Mouse (Mus musculus) limb, embryonic 12.5 days (tissue): ENCODE data around the gene Spdya. TPM values are rescaled to one million over a fixed set of nuclear protein-coding genes. Genes with fewer than 3 reads are reported as not detected.

Experiments
- ATAC-seq: fragments of 200-750 bp; cut with Nextera tagmentation; 2 replicates; pipeline ENCODE4 v1.8.0; 2017; ENCODE audit warnings: low read depth, moderate TSS enrichment; ENCODE audit not compliant: insufficient number of reproducible peaks, insufficient read depth, low FRiP score, low TSS enrichment
- H3K27ac ChIP-seq: fragments of 300-500 bp; sonication (generic); 2 replicates; pipeline ENCODE4 v1.5.1; 2016; ENCODE audit warnings: mild to moderate bottlenecking, moderate library complexity
- H3K27me3 ChIP-seq: fragments of 300-500 bp; sonication (generic); 2 replicates; pipeline ENCODE4 v1.6.1; 2016; ENCODE audit warnings: mild to moderate bottlenecking, moderate library complexity
- H3K36me3 ChIP-seq: fragments of 300-500 bp; sonication (generic); 2 replicates; pipeline ENCODE4 v1.6.1; 2016; ENCODE audit warnings: mild to moderate bottlenecking, moderate library complexity
- H3K4me1 ChIP-seq: fragments of 300-500 bp; sonication (generic); replicated peaks from 2 replicates; pipeline ENCODE4 v1.6.1; 2016
- H3K4me2 ChIP-seq: fragments of 300-500 bp; sonication (generic); 2 replicates; pipeline ENCODE4 v1.6.1; 2016; ENCODE audit warnings: mild to moderate bottlenecking, moderate library complexity
- H3K4me3 ChIP-seq: fragments of 300-500 bp; sonication (generic); replicated peaks from 2 replicates; pipeline ENCODE4 v1.5.1; 2016; ENCODE audit warnings: mild to moderate bottlenecking
- H3K9ac ChIP-seq: fragments of 300-500 bp; sonication (generic); replicated peaks from 2 replicates; pipeline ENCODE4 v1.6.1; 2016; ENCODE audit warnings: mild to moderate bottlenecking, moderate library complexity
- H3K9me3 ChIP-seq: fragments of 300-500 bp; sonication (generic); 2 replicates; pipeline ENCODE4 v1.6.1; 2016; ENCODE audit warnings: mild to moderate bottlenecking, moderate library complexity
- WGBS: fragments of 180-500 bp; shearing (Covaris S2); methylation state at CpG from one replicate; pipeline ENCODE4 v1.1.7; 2016; 5-methylcytosine and 5-hydroxymethylcytosine counted together
- polyA plus RNA-seq: library from polyadenylated mRNA; unstranded; fragments of >200 nt; fragmentation: Nextera tagmentation; extraction: Ambion mirVana; gene quantifications from 2 replicates; pipeline ENCODE4 v1.2.1, GENCODE M21; 2016

Gene Spdya
- polyA plus RNA-seq, 1 experiment from 2014 or later: 1.3 TPM

- Histone ChIP-seq H3K4me3 (no peak overlapping the region), H3K36me3 (no peaks in the 10 kb centered on the region), H3K27ac (no peak overlapping the region), H3K27me3 (no peaks in the 10 kb centered on the region), H3K9me3 (no peaks in the 10 kb centered on the region), H3K4me1 (no peaks in the 10 kb centered on the region), H3K9ac (no peak overlapping the region), H3K4me2 (no peak overlapping the region)
- no peak for ATAC-seq
Measured at GRCm38 (mm10) chr17:71561631-71562030, 9.8 kb downstream of the Spdya start.

GRCm38 (mm10) chr17:71579176-71579705 is 27.4 kb downstream of the Spdya start:
- 80% methylated on average over 1 of the region's 1 CpGs for WGBS
- Histone ChIP-seq H3K27ac (no peak overlapping the region), H3K9ac (no peak overlapping the region), H3K27me3 (no peaks in the 10 kb centered on the region), H3K4me1 (no peaks in the 10 kb centered on the region), H3K4me3 (no peak overlapping the region), H3K9me3 (no peaks in the 10 kb centered on the region), H3K4me2 (no peak overlapping the region), H3K36me3 (no peaks in the 10 kb centered on the region)
- no peak for ATAC-seq

GRCm38 (mm10) chr17:71597881-71598658 is 46.2 kb downstream of the Spdya start:
- Histone ChIP-seq H3K4me1 (peaks cover 18% of the 10 kb centered on the region), H3K27ac (no peak overlapping the region), H3K9me3 (no peaks in the 10 kb centered on the region), H3K36me3 (peaks cover under 1% of the 10 kb centered on the region; the same call in 1 of the 2 replicates), H3K4me2 (peak overlapping the region; percentile 75), H3K9ac (peak overlapping the region; percentile 67), H3K4me3 (peak overlapping the region; percentile 66), H3K27me3 (0 out of 2 replicates have a peak, but pooled peaks cover 6% of the 10 kb centered on the region)
- WGBS: 1% methylated on average over 48 of the region's 48 CpGs
- ATAC-seq: peak; percentile 60; the same call in 1 of the 2 replicates

- Histone ChIP-seq H3K27me3 (0 out of 2 replicates have a peak, but pooled peaks cover 6% of the 10 kb centered on the region), H3K36me3 (no peaks in the 10 kb centered on the region), H3K9me3 (no peaks in the 10 kb centered on the region), H3K9ac (peak overlapping the region; percentile 67), H3K4me2 (peak overlapping the region; percentile 75), H3K4me3 (peak overlapping the region; percentile 66), H3K4me1 (peaks cover 18% of the 10 kb centered on the region), H3K27ac (no peak overlapping the region)
- WGBS: 5% methylated on average over 42 of the region's 42 CpGs
- peak; percentile 96 for ATAC-seq
Measured at GRCm38 (mm10) chr17:71598659-71599554, 47.0 kb downstream of the Spdya start.

GRCm38 (mm10) chr17:71615638-71616318 is 63.9 kb downstream of the Spdya start, which contains the start of gene Wdr43:
Wdr43 (plus strand) TSS chr17:71615895.
- H3K4me3 ChIP-seq: peak within 1 kb of the TSS; percentile 100
- ATAC-seq: peak; percentile 99
- H3K36me3 ChIP-seq: peaks cover 16% of the 10 kb centered on the region
- 5% methylated on average over 40 of the region's 40 CpGs for WGBS
- H3K4me2 ChIP-seq: peak within 1 kb of the TSS; percentile 72
- H3K9ac ChIP-seq: peak within 1 kb of the TSS; percentile 93
- H3K9me3 ChIP-seq: no peaks in the 10 kb centered on the region
- peak within 1 kb of the TSS; percentile 72; the same call in 1 of the 2 replicates for H3K27ac ChIP-seq
- H3K27me3 ChIP-seq: no peaks in the 10 kb centered on the region
- H3K4me1 ChIP-seq: peaks cover 15% of the 10 kb centered on the region

GRCm38 (mm10) chr17:71616319-71617032 is 64.6 kb downstream of the Spdya start:
- peak overlapping the region; percentile 100 for H3K4me3 ChIP-seq
- H3K9ac ChIP-seq: peak overlapping the region; percentile 93
- peaks cover 15% of the 10 kb centered on the region for H3K4me1 ChIP-seq
- WGBS: under 1% methylated on average over 72 of the region's 73 CpGs
- H3K9me3 ChIP-seq: no peaks in the 10 kb centered on the region
- H3K27me3 ChIP-seq: no peaks in the 10 kb centered on the region
- H3K27ac ChIP-seq: peak overlapping the region; percentile 72; the same call in 1 of the 2 replicates
- peak; percentile 48 for ATAC-seq
- H3K4me2 ChIP-seq: peak overlapping the region; percentile 72
- peaks cover 16% of the 10 kb centered on the region for H3K36me3 ChIP-seq

- H3K9ac ChIP-seq: peak overlapping the region; percentile 93
- H3K4me3 ChIP-seq: peak overlapping the region; percentile 100
- peaks cover 15% of the 10 kb centered on the region for H3K4me1 ChIP-seq
- H3K27ac ChIP-seq: no peak overlapping the region
- WGBS: under 1% methylated on average over 10 of the region's 10 CpGs
- no peaks in the 10 kb centered on the region for H3K9me3 ChIP-seq
- H3K27me3 ChIP-seq: no peaks in the 10 kb centered on the region
- peak overlapping the region; percentile 72 for H3K4me2 ChIP-seq
- peaks cover 16% of the 10 kb centered on the region for H3K36me3 ChIP-seq
- ATAC-seq: no peak
Measured at GRCm38 (mm10) chr17:71617033-71617362, 65.1 kb downstream of the Spdya start.

GRCm38 (mm10) chr17:71617974-71618373 is 66.1 kb downstream of the Spdya start:
- peaks cover 15% of the 10 kb centered on the region for H3K4me1 ChIP-seq
- H3K4me2 ChIP-seq: peak overlapping the region; percentile 72
- H3K36me3 ChIP-seq: peaks cover 16% of the 10 kb centered on the region
- 0 out of 2 replicates have a peak overlapping the region, but pooled peaks have one; percentile 100 for H3K4me3 ChIP-seq
- WGBS: 70% methylated on average over 4 of the region's 4 CpGs
- no peaks in the 10 kb centered on the region for H3K27me3 ChIP-seq
- no peak overlapping the region for H3K9ac ChIP-seq
- no peak for ATAC-seq
- no peaks in the 10 kb centered on the region for H3K9me3 ChIP-seq
- no peak overlapping the region for H3K27ac ChIP-seq

- Histone ChIP-seq H3K36me3 (peaks cover 87% of the 10 kb centered on the region), H3K9ac (no peak overlapping the region), H3K27me3 (no peaks in the 10 kb centered on the region), H3K9me3 (no peaks in the 10 kb centered on the region), H3K27ac (no peak overlapping the region), H3K4me2 (no peak overlapping the region), H3K4me3 (no peak overlapping the region), H3K4me1 (no peaks in the 10 kb centered on the region)
- ATAC-seq: no peak
- 69% methylated on average over 10 of the region's 10 CpGs for WGBS
Measured at GRCm38 (mm10) chr17:71631806-71632205, 79.9 kb downstream of the Spdya start.

GRCm38 (mm10) chr17:71633350-71633749 is 81.5 kb downstream of the Spdya start:
- peaks cover 86% of the 10 kb centered on the region for H3K36me3 ChIP-seq
- ATAC-seq: no peak
- no peaks in the 10 kb centered on the region for H3K4me1 ChIP-seq
- H3K4me2 ChIP-seq: no peak overlapping the region
- WGBS: 90% methylated on average over 8 of the region's 8 CpGs
- no peak overlapping the region for H3K4me3 ChIP-seq
- no peaks in the 10 kb centered on the region for H3K9me3 ChIP-seq
- H3K27ac ChIP-seq: no peak overlapping the region
- H3K27me3 ChIP-seq: no peaks in the 10 kb centered on the region
- H3K9ac ChIP-seq: no peak overlapping the region
